Mouse (Mus musculus) lung, embryonic 14.5 days (tissue): ENCODE measurements at regions not wholly inside any gene's neighbourhood (a gene's known extent, or its start where the extent isn't known, plus 50 kb on each side); places are given as distances from the start of the nearest gene placed in this dataset.

ENCODE experiments used
- ATAC-seq: fragments of 200-750 bp; cut with Nextera tagmentation; 2 replicates; pipeline ENCODE4 v1.8.0; 2017; ENCODE audit warnings: mild to moderate bottlenecking, moderate TSS enrichment, moderate library complexity; ENCODE audit not compliant: insufficient read depth
- DNase-seq: peaks from one replicate; pipeline ENCODE4 v3.0.0-alpha.2; 2015
- H3K27ac ChIP-seq: fragments of 300-500 bp; sonication (generic); 2 replicates; pipeline ENCODE4 v1.5.1; 2014; ENCODE audit warnings: low read depth, mild to moderate bottlenecking, moderate library complexity
- H3K27me3 ChIP-seq: fragments of 300-500 bp; sonication (generic); 2 replicates; pipeline ENCODE4 v1.6.1; 2014; ENCODE audit warnings: low read length, control low read depth; ENCODE audit not compliant: insufficient read depth
- H3K36me3 ChIP-seq: fragments of 300-500 bp; sonication (generic); 2 replicates; pipeline ENCODE4 v1.6.1; 2014; ENCODE audit warnings: control low read depth; ENCODE audit not compliant: insufficient read depth
- H3K4me1 ChIP-seq: fragments of 300-500 bp; sonication (generic); 2 replicates; pipeline ENCODE4 v1.6.1; 2014; ENCODE audit warnings: antibody characterized with exemption, control low read depth; ENCODE audit not compliant: insufficient read depth
- H3K4me2 ChIP-seq: fragments of 300-500 bp; sonication (generic); 2 replicates; pipeline ENCODE4 v1.6.1; 2014; ENCODE audit warnings: mild to moderate bottlenecking
- H3K4me3 ChIP-seq: fragments of 300-500 bp; sonication (generic); 2 replicates; pipeline ENCODE4 v1.5.1; 2014; ENCODE audit warnings: low read depth, low read length
- H3K9ac ChIP-seq: fragments of 300-500 bp; sonication (generic); 2 replicates; pipeline ENCODE4 v1.6.1; 2014
- H3K9me3 ChIP-seq: fragments of 300-500 bp; sonication (generic); 2 replicates; pipeline ENCODE4 v1.6.1; 2016; ENCODE audit warnings: low read depth, low read length, control low read depth
- CTCF ChIP-seq: IDR thresholded peaks from 2 replicates; pipeline ENCODE4 v1.5.1; 2016; ENCODE audit warnings: antibody characterized with exemption, low read depth
- WGBS: fragments of 180-500 bp; shearing (Covaris S2); extraction: QIAGEN DNeasy Blood & Tissue Kit; methylation state at CpG from one replicate; pipeline ENCODE4 v1.1.7; 2014; 5-methylcytosine and 5-hydroxymethylcytosine counted together

DNA sequence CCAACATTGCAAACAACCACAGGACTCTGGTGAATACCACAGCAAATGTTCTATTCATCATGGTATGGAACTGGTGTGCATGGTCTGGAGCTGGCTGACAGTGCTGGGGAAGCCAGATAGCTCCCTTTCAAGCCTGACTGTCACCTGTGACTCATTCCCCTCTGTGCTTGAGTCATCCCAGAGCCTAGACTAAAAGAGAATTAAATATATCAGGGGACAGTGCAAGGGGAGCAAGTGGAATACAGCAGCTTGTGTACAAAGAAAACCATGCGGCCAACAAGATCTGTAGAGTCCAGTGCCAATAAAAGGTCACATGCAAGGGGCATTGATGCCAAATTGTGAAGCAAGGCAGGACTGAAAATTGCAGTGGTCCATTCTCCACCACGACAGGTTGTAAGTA, 117.7 kb downstream of the Pah start:
- H3K9me3 ChIP-seq = no peaks in the 10 kb centered on the region
- 75% methylated on average over 2 of the region's 2 CpGs for WGBS
- no peak overlapping the region for H3K4me2 ChIP-seq
- ATAC-seq (no peak), DNase-seq (no peak)
- H3K9ac ChIP-seq = no peak overlapping the region
- no peaks in the 10 kb centered on the region for H3K36me3 ChIP-seq
- no peaks in the 10 kb centered on the region for H3K4me1 ChIP-seq
- no peak overlapping the region for H3K27ac ChIP-seq
- H3K4me3 ChIP-seq = no peak overlapping the region
- TF ChIP-seq CTCF = no peak
- no peaks in the 10 kb centered on the region for H3K27me3 ChIP-seq

DNA sequence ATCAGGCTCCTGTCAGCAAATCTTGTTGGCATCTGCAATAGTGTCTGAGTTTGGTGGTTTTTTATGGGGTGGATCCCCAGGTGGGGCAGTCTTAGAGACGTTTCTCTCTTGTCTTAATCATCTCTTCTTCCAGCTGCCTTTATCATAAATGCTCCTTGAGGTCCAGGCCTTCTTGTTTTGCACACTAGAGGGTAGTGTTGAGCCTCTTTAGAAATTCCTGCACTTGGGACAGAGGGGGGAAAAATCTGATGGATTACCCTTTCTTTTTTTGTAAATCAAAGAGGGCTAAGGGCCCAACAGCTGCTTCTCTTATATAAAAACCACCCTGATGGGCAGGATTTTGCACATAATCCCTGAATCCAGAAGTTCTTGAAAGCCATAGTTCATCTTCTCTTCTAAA, 127.5 kb downstream of the Pah start:
- H3K4me1 ChIP-seq = no peaks in the 10 kb centered on the region
- H3K9ac ChIP-seq = no peak overlapping the region
- no peak for ATAC-seq
- no peak overlapping the region for H3K4me3 ChIP-seq
- no peaks in the 10 kb centered on the region for H3K9me3 ChIP-seq
- H3K27me3 ChIP-seq = no peaks in the 10 kb centered on the region
- no peak overlapping the region for H3K4me2 ChIP-seq
- 7% methylated on average over 1 of the region's 1 CpGs for WGBS
- peak; percentile 81 for DNase-seq
- H3K27ac ChIP-seq = no peak overlapping the region
- H3K36me3 ChIP-seq = no peaks in the 10 kb centered on the region
- TF ChIP-seq CTCF = peak; percentile 65

DNA sequence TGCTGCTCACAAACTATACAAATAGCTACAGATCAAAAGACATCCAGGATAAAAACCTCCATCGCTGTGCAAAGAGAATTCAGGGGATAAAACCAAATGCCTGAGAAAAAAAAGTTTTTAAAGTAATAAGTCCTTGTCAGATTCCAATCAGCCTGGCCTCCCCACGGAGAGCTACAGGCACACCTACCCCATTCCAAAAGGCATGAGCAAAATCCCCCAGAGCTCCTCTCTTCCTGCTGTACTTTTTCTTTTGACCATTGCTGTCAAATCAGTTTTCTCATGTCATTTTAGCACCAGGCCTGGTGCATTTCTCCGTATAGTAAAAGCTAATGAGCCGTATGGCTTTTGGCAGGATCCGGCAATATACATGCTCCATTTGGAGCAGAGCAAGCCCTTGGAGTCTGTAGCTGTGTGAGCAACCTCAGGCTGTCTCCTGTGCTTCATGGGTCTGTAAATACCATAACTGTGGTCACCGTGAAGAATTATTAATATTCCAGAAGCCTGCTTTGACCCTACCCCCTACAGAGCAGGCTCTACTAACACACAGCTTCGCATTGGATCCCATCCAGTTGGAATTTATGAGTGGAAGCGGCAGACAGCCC, 130.6 kb downstream of the Pah start:
- DNase-seq = peak; percentile 13
- no peak overlapping the region for H3K9ac ChIP-seq

DNA sequence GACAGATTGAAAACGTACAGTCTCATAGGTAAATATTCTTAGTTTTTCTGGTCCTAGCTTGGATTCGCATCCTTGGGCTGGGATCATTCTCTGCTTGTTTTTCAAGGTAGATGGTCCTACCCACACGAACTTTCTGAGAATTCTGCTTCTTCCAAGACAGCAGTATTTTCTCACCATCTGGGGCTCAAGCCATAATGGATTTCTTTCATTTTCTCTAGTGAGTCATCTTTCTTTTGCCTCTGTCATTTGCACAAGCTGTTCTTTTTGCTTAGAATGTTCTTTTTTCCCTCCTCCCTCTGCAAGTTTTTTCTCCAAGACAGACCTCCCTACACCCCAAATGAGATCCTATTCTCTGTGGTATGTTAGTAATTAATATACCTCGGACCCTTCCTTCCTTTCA, 132.5 kb downstream of the Pah start:
- Histone ChIP-seq H3K9me3 (no peaks in the 10 kb centered on the region), H3K4me2 (no peak overlapping the region), H3K36me3 (no peaks in the 10 kb centered on the region), H3K27ac (no peak overlapping the region), H3K27me3 (no peaks in the 10 kb centered on the region), H3K4me1 (no peaks in the 10 kb centered on the region), H3K9ac (no peak overlapping the region), H3K4me3 (no peak overlapping the region)
- WGBS = 70% methylated on average over 4 of the region's 4 CpGs
- no peak for TF ChIP-seq CTCF
- ATAC-seq = no peak
- DNase-seq = no peak

More for the DNA sequence above, 130.6 kb downstream of the Pah start:
- H3K9me3 ChIP-seq = no peaks in the 10 kb centered on the region
- no peaks in the 10 kb centered on the region for H3K36me3 ChIP-seq
- WGBS = 62% methylated on average over 8 of the region's 8 CpGs
- H3K4me3 ChIP-seq = no peak overlapping the region
- TF ChIP-seq CTCF = no peak
- ATAC-seq = no peak
- no peak overlapping the region for H3K4me2 ChIP-seq
- no peaks in the 10 kb centered on the region for H3K27me3 ChIP-seq
- H3K27ac ChIP-seq = no peak overlapping the region
- no peaks in the 10 kb centered on the region for H3K4me1 ChIP-seq

DNA sequence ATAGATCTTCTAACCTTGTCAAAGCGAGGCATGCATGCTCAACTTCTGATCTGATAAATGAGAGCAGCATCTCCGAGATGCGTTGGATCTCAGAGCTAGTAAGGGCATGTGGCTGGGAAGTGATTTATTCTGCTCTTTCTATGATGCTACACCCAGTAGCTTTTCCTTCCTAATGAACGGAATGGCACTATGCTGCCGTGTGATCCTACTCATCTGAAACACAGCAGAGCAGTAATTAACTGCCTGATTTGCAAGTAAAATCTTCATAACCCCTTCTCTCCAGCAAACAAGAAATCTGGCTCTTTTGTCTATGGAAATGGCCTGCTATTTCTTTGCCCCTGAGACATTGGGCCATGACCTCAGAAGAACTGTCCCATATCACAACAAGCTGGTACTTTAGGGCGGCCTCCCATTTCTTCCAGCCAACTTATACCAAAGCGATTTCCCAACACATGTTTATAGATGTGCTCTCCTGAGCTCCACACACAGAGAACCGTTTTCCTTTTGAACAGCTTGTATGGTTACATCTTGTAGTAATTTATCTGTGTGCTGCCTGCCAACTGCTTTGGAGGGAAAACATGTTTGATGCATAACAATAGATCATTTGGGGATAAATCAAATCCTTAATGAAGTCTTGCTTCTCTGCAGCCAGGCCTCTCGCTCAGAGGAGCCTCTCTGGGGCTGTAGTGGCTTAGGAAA, 144.6 kb downstream of the Pah start:
- DNase-seq (no peak), ATAC-seq (no peak)
- WGBS = 69% methylated on average over 9 of the region's 9 CpGs
- Histone ChIP-seq H3K4me1 (no peaks in the 10 kb centered on the region), H3K27me3 (no peaks in the 10 kb centered on the region), H3K4me2 (no peak overlapping the region), H3K9ac (no peak overlapping the region), H3K36me3 (no peaks in the 10 kb centered on the region), H3K4me3 (no peak overlapping the region), H3K9me3 (no peaks in the 10 kb centered on the region), H3K27ac (no peak overlapping the region)
- no peak for TF ChIP-seq CTCF

DNA sequence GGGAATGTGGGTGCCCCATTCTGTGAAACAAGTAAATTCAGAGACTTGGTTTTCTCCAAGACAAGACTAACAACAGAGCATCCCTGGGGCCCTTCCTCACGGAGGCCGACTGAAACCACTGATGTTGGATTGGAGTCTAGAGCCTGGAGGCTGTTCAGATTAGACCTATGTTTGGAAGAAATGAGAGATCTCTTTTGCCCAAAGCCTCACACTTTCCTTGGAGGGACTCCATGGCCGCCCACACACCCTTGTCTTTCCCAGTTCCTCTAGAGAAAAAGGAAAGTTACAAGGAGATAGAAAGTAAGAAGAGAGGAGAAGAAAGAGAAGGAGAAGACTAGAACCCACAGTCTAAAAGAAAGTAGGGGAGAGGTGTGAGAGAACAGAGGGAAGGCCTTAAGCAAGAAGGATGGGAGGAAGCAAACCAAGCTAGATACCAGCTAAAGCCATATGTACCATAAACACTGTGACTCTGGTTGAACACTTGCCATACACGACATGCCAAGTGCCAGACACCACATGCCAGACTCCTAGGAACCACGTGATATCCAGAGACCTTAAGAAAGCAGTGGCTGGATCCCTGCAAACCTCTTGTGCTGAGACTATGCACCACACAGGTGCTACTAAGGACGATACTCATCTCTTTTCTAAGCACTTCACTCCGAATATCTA, 145.3 kb downstream of the Pah start:
- Histone ChIP-seq H3K36me3 (no peaks in the 10 kb centered on the region), H3K9me3 (no peaks in the 10 kb centered on the region), H3K4me3 (no peak overlapping the region), H3K4me1 (no peaks in the 10 kb centered on the region), H3K27me3 (no peaks in the 10 kb centered on the region), H3K9ac (no peak overlapping the region), H3K4me2 (no peak overlapping the region), H3K27ac (no peak overlapping the region)
- no peak for DNase-seq
- WGBS = 68% methylated on average over 7 of the region's 7 CpGs
- TF ChIP-seq CTCF = no peak
- no peak for ATAC-seq

DNA sequence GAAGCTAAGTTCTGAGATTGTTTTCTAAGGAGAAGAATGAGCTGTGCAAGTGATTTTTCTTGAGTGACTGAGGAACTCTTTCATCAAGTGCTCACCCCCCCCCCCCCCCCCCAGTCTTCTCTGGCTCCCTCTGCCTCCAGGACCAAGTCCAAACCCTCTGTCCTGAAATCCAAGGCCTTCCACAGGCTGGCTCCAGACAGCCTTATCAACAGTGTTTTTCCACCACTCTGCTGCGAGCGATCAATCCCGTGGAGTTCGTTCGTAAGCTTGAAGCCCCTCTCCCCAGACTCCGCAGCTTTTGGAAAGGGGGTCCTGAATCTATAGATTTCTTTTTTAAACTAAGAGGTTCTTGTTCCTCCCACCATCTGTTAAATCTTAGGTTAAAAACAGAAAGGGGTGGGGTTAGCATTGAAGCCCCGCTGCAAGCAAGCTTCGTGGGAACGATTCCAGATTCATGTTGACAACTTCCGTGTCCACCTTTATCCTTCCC, 146.1 kb downstream of the Pah start:
- Histone ChIP-seq H3K27me3 (no peaks in the 10 kb centered on the region), H3K9me3 (no peaks in the 10 kb centered on the region), H3K27ac (no peak overlapping the region), H3K4me3 (no peak overlapping the region), H3K36me3 (no peaks in the 10 kb centered on the region), H3K9ac (no peak overlapping the region), H3K4me2 (no peak overlapping the region), H3K4me1 (no peaks in the 10 kb centered on the region)
- peak; percentile 5 for DNase-seq
- ATAC-seq = peak; percentile 41; the same call in 1 of the 2 replicates
- no peak for TF ChIP-seq CTCF
- WGBS = 62% methylated on average over 10 of the region's 10 CpGs
